Comparison of ENCODE assay signal across 8 mouse cellular contexts in the genomic region with DNA sequence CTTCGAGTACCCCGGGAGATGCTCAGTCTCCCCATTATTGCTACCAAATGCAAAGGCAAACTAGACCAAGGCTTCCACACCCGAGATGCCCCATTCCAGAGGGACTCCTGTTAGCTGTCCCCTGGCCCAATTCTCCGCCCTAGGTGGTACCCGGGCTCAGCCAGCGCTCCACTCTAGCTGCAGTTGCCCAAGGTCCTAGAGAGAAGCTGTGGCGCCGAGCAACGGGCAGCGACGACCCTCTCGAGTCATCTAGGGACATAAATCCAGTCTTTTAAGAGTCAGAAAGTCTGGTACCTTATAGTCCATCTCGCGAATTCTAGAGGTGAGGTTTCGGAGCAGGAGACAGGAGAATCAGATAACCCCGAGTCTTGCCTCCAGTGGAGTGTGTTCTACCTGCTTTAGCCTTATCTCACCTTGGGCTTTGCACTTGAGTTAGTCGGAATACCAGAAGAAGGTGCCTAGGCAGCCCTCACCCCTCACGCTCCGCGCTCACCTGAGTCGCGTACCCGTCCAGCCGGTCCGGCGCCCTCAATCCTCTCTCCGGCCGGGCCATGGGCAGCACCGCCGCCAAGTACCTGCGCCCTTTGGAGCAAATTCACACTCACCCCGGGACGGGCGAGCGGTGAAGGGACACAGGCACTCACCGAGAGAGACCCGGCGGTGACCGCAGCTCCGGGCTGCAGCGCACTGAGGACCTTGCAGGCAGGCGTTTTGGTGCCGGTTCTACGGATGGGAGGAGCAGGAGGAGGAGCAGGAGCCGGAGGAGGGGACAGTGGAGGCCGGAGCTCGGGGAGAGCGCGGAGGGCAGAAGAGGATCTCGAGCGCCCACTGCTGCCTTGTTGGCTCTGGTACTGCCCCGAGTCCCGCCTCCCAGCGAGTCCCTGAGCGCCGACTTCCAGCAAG.
DNase-seq lines count a peak whose midpoint lies in the region; ATAC-seq and TF ChIP-seq lines count a peak whose summit lies in the region.

No protein-coding gene starts in this region.

- peak; percentile 91 for ATAC-seq in embryonic facial prominence, embryonic 15.5 days (ENCODE audit: insufficient number of reproducible peaks, low FRiP score, low TSS enrichment, low read depth)
- peak; percentile 80 for ATAC-seq in heart, embryonic 11.5 days (replicated peaks; ENCODE audit: insufficient number of reproducible peaks, low FRiP score, low TSS enrichment)
- ATAC-seq in kidney, postnatal 0 days (replicated peaks; ENCODE audit: low FRiP score, low read depth): peak; percentile 95
- peak; percentile 95 for ATAC-seq in midbrain, postnatal 0 days (ENCODE audit: low FRiP score)
- ATAC-seq in inflammation-experienced regulatory T-cells, adult 6 months: no peak

- DNase-seq in kidney, postnatal 0 days (ENCODE audit: low spot score): peak; percentile 96
- DNase-seq in liver: peak; percentile 75
- peak; percentile 95 for DNase-seq in midbrain, postnatal 0 days (ENCODE audit: low spot score)
- DNase-seq in spleen, postnatal 10 days (ENCODE audit: low spot score in 2 of 2): peak; percentile 27 to 75

- no peaks in the 10 kb centered on the region for H3K9me3 ChIP-seq in embryonic facial prominence, embryonic 15.5 days (replicated peaks)
- no peaks in the 10 kb centered on the region for H3K9me3 ChIP-seq in heart, embryonic 11.5 days (replicated peaks; ENCODE audit: control insufficient read depth, low read length)
- no peaks in the 10 kb centered on the region for H3K9me3 ChIP-seq in kidney, postnatal 0 days (replicated peaks; ENCODE audit: low read length)
- H3K9me3 ChIP-seq in midbrain, postnatal 0 days (ENCODE audit: low read length): no peaks in the 10 kb centered on the region

- H3K4me3 ChIP-seq in bone marrow macrophage, adult 2 months (ENCODE audit: insufficient read depth, low read length): peak overlapping the region; percentile 52
- peak overlapping the region; percentile 71 for H3K4me3 ChIP-seq in embryonic facial prominence, embryonic 15.5 days (replicated peaks)
- peak overlapping the region; percentile 61 for H3K4me3 ChIP-seq in heart, embryonic 11.5 days (ENCODE audit: low read depth, low read length)
- H3K4me3 ChIP-seq in kidney, postnatal 0 days (replicated peaks; ENCODE audit: low read depth, low read length): peak overlapping the region; percentile 57
- H3K4me3 ChIP-seq in midbrain, postnatal 0 days (ENCODE audit: low read depth, low read length): peak overlapping the region; percentile 85

- whole genome bisulfite sequencing in embryonic facial prominence, embryonic 15.5 days: under 1% methylated on average over 56 of the region's 56 CpGs
- under 1% methylated on average over 56 of the region's 56 CpGs for WGBS in heart, embryonic 11.5 days (ENCODE audit: insufficient replicate concordance)
- 1% methylated on average over 52 of the region's 56 CpGs for WGBS in kidney, postnatal 0 days
- 1% methylated on average over 56 of the region's 56 CpGs for WGBS in midbrain, postnatal 0 days

- H3K27ac ChIP-seq in bone marrow macrophage, adult 2 months (ENCODE audit: insufficient read depth, low read depth, low read length): no peak overlapping the region
- H3K27ac ChIP-seq in embryonic facial prominence, embryonic 15.5 days (replicated peaks): no peak overlapping the region
- H3K27ac ChIP-seq in heart, embryonic 11.5 days (ENCODE audit: low read depth, low read length): no peak overlapping the region
- H3K27ac ChIP-seq in kidney, postnatal 0 days: no peak overlapping the region
- peak overlapping the region; percentile 38 for H3K27ac ChIP-seq in midbrain, postnatal 0 days (ENCODE audit: low read depth, low read length)

- peaks cover 16% of the 10 kb centered on the region for H3K27me3 ChIP-seq in embryonic facial prominence, embryonic 15.5 days
- H3K27me3 ChIP-seq in heart, embryonic 11.5 days (ENCODE audit: control insufficient read depth, insufficient read depth, low read length): peaks cover 12% of the 10 kb centered on the region
- H3K27me3 ChIP-seq in kidney, postnatal 0 days (ENCODE audit: insufficient read depth, low read length): 0 out of 2 replicates have a peak, but pooled peaks cover 4% of the 10 kb centered on the region
- H3K27me3 ChIP-seq in midbrain, postnatal 0 days (ENCODE audit: insufficient read depth, low read length): no peaks in the 10 kb centered on the region

- peak overlapping the region; percentile 66 for H3K9ac ChIP-seq in embryonic facial prominence, embryonic 15.5 days
- H3K9ac ChIP-seq in heart, embryonic 11.5 days (ENCODE audit: low read depth, low read length): peak overlapping the region; percentile 58
- H3K9ac ChIP-seq in kidney, postnatal 0 days (ENCODE audit: low read depth, low read length): 0 out of 2 replicates have a peak overlapping the region, but pooled peaks have one; percentile 46
- H3K9ac ChIP-seq in midbrain, postnatal 0 days (replicated peaks; ENCODE audit: low read length, poor library complexity, severe bottlenecking): peak overlapping the region; percentile 70

- TF ChIP-seq CTCF in bone marrow macrophage, adult 2 months (IDR thresholded peaks at IDR 0.05; ENCODE audit: low read depth, low read length): no peak
- TF ChIP-seq CTCF in kidney, postnatal 0 days (IDR thresholded peaks at IDR 0.05; ENCODE audit: low read depth): peak; percentile 73
- peak; percentile 78 for TF ChIP-seq CTCF in midbrain, postnatal 0 days (IDR thresholded peaks at IDR 0.05)

- TF ChIP-seq POLR2A in bone marrow macrophage, adult 2 months (IDR thresholded peaks at IDR 0.05; ENCODE audit: borderline replicate concordance, low read depth, low read length): no peak

- no peaks in the 10 kb centered on the region for H3K36me3 ChIP-seq in embryonic facial prominence, embryonic 15.5 days
- H3K36me3 ChIP-seq in heart, embryonic 11.5 days (ENCODE audit: control insufficient read depth, insufficient read depth, low read length): no peaks in the 10 kb centered on the region
- H3K36me3 ChIP-seq in kidney, postnatal 0 days (ENCODE audit: insufficient read depth, low read length): no peaks in the 10 kb centered on the region
- no peaks in the 10 kb centered on the region for H3K36me3 ChIP-seq in midbrain, postnatal 0 days (ENCODE audit: insufficient read depth, low read length)

- H3K4me1 ChIP-seq in bone marrow macrophage, adult 2 months (ENCODE audit: control insufficient read depth, insufficient read depth, low read length): no peaks in the 10 kb centered on the region
- peaks cover 22% of the 10 kb centered on the region; the same call in 1 of the 2 replicates for H3K4me1 ChIP-seq in embryonic facial prominence, embryonic 15.5 days
- H3K4me1 ChIP-seq in heart, embryonic 11.5 days (ENCODE audit: control insufficient read depth, insufficient read depth, low read length): peaks cover 9% of the 10 kb centered on the region; the same call in 1 of the 2 replicates
- H3K4me1 ChIP-seq in kidney, postnatal 0 days (replicated peaks; ENCODE audit: insufficient read depth, low read length): no peaks in the 10 kb centered on the region
- no peaks in the 10 kb centered on the region for H3K4me1 ChIP-seq in midbrain, postnatal 0 days (ENCODE audit: insufficient read depth, low read length)

- peak overlapping the region; percentile 95 for H3K4me2 ChIP-seq in embryonic facial prominence, embryonic 15.5 days (replicated peaks)
- peak overlapping the region; percentile 98 for H3K4me2 ChIP-seq in heart, embryonic 11.5 days
- H3K4me2 ChIP-seq in kidney, postnatal 0 days (ENCODE audit: low read length): peak overlapping the region; percentile 95
- peak overlapping the region; percentile 85 for H3K4me2 ChIP-seq in midbrain, postnatal 0 days (ENCODE audit: low read depth, low read length, poor library complexity, severe bottlenecking)
